Mouse (Mus musculus) skeletal muscle tissue, adult 2 months (tissue): ENCODE results near the gene Gsap.
"Not testable (repeated sequence)": the region's sequence is repeated elsewhere in the genome, so short reads cannot be mapped to it uniquely, and the experiment has no call there.

ENCODE experiments used
- DNase-seq: peaks from one replicate; pipeline ENCODE4 v3.0.0-alpha.2; 2012; ENCODE audit warnings: low read depth, low spot score

The Gsap gene

GRCm38 (mm10) chr5:21185764-21186685 lies at the start of gene Gsap:
Gene Gsap (plus strand): TSS chr5:21186255.
- peak; percentile 45 for DNase-seq

GRCm38 (mm10) chr5:21136575-21136974 lies 49.5 kb upstream of the Gsap start:
- DNase-seq: no peak

DNA sequence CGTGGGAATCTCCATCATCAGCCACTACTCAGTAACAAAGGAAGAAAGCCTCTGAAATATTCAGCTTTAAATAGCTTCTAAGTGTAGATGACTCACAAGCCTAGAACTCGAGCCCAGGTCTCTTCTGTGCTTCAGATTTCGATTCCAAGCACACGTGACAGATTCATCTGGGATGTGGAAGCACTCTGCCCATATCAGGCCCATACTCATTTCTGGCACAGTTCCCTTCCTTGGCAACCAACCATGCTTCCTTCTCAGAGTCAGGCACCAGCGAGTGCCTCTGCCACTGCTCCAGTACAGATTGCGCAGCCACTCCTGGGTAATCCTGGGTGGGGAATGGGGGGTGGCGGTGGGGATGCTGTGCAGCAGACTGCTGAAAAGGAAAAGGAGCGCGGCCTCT lies 46.5 kb upstream of the Gsap start:
- DNase-seq: peak; percentile 56

- DNase-seq: not testable (repeated sequence)
Measured at GRCm38 (mm10) chr5:21141133-21141551, 44.9 kb upstream of the Gsap start.

- DNase-seq: no peak
Measured at GRCm38 (mm10) chr5:21141626-21142025, 44.4 kb upstream of the Gsap start.

DNA sequence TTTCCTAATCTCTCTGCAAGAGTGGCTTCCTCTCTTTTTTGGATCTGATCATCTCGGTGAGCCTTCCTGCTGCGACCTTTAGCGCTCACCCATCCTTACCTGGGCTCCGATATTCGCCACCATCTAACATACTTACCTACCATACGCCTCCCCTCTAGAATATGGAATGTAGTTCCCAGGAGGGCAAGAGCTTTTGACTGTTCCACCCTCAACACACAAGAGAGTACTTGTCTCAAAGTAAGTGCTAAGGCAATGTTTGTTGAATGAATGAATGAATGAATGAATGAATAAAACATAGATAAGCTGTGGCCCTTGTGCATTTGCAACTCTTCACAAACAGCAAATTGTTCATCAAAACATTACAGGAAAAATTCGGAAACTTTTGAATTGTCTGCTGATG lies 43.0 kb upstream of the Gsap start:
- DNase-seq: no peak

DNA sequence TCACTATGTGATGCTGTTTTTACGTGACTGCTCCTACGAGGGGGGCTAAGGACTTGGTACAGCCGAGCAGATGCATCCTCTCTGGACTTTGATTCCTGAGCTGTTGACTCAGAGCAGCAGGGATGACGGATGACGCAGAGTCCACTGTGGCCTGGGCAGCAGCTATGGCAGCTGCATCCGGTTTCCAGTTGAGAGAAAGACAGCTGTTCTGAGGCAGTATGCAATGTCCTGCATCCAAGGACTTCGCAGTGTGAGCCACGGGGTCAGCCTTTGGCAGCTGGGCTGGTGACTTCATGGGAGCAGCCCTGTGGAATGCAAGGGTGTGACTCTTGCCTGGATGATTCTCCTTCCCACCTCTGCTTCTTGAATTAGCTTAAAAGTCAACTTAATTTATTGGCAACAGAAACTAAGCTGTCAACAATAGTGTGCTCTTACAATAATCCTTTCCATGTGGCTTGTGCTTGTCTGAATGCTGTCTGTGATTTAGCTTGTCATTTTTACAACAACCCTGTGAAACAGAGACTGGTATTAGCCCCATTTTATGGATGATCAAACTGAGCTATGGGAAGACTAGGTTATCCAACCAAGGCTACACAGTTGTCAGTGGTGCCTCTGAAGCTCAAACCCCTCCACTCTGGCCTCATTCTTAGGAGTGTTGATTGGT lies 41.4 kb upstream of the Gsap start:
- DNase-seq: peak; percentile 88

DNA sequence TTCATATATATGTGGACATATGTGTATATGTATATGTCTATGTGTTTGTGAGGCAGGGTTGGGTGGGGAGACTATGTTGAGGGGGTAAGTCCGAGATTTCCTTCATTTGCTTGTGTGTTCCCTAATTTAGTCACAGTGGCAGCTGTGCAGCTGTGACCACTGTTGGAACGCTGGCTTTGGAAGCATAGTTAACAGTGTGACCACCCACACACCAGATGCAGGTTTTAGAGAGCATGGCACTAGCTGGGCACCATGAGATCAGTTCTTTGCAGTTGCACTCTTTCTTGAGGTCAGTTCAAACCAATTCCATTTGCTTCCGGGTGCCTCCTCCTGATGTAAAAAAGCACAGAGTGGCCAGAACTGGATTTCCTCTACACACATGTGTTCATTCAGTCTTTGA lies 37.7 kb upstream of the Gsap start:
- no peak for DNase-seq

DNA sequence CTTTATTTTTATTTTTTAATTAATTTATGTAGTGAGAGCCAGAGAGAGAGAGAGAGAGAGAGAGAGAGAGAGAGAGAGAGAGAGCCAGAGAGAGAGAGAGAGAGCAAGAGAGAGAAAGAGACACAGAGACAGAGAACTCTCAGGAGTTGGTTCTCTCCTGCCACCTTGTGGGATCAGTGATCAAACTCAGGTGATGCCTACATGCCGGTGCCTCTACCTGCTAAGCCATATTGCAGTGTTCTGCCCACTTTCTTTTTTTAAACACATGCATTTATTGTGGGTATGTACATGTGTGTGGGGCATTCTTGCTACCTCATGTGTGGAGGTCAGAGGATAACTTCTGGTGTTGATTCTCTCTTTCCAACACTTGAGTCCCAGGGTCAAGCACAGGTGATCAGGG lies 32.4 kb upstream of the Gsap start:
- no peak for DNase-seq

DNA sequence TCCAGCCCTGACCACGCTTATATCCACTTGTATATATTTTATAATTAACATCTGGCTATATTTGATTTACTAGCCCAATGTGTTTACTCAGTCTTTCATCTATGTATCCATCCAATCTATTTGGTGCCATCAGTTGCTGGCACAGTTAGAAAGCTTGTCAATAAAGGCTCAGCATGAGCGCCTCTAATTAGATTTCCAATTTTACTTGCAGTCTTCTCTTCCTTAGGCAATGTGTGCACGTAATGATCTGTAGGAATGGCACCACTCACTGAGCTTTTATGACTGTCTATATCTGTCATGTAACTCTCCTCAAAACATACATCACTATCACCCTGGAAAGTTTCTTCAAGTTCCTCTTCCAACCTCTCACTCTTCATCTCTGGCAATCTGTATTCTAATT lies 29.3 kb upstream of the Gsap start:
- no peak for DNase-seq

DNA sequence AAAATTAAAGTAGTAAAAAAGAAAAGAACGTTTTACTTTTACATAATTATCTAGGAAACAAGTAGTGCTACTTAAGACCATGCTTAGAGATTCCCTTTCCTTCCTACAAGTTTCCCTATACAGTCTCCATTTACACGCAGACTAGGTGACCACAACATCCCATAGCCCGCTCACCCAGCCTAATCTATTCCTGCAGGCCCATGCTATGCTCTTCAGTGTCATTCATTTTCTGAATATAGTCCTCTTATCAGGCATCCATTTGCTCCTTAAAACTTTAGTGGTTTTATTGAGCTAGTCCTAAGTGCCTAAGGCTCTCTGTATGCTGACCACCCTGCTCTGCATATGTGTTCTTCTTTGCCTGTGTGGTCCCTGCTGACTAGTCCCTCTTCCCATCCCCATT lies 26.5 kb upstream of the Gsap start:
- DNase-seq: no peak

GRCm38 (mm10) chr5:21160781-21161180 lies 25.3 kb upstream of the Gsap start:
- DNase-seq: no peak

- DNase-seq: no peak
Measured at GRCm38 (mm10) chr5:21163421-21163820, 22.6 kb upstream of the Gsap start.

- no peak for DNase-seq
Measured at GRCm38 (mm10) chr5:21168689-21169345, 17.2 kb upstream of the Gsap start.

DNA sequence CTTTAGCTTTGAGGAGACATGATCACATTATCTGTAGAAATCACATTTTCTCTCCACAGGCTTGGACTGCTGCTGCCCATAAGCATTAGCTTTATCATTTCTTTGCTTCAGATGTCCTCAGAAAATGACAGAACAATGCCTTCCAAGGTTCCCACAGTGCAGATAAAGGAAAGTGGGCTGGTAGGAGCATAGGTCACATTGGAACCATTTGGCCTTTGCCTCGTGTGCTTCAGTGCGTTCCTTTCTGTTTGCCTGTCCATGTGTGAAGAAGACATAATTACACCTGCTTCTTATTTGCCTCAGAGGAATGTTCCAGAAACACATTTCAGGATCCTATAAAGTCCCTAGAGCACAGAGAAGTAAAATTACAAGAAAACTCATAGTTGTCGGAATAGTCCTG lies 16.7 kb upstream of the Gsap start:
- DNase-seq: no peak

DNA sequence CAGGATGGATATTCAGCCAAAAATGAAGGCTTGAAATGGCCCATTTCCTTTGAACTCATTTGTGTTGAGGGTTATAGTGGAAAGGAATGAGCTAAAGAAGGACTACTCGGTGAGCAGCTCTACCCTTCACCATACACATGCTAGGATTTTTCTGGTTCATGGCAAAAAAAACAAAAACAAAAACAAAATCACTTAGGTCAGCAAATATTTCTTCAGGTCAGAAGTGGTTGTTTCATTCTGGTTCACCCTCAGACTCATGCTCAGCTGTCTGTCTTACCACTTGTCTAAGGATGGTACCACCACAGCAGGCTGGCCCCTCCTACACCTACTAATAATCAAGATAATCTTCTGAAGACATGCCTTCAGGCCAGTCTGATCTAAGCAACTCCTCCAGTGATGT lies 16.2 kb upstream of the Gsap start:
- no peak for DNase-seq

- DNase-seq: no peak
Measured at GRCm38 (mm10) chr5:21170440-21170839, 15.6 kb upstream of the Gsap start.

- DNase-seq: no peak
Measured at GRCm38 (mm10) chr5:21170898-21171297, 15.2 kb upstream of the Gsap start.

DNA sequence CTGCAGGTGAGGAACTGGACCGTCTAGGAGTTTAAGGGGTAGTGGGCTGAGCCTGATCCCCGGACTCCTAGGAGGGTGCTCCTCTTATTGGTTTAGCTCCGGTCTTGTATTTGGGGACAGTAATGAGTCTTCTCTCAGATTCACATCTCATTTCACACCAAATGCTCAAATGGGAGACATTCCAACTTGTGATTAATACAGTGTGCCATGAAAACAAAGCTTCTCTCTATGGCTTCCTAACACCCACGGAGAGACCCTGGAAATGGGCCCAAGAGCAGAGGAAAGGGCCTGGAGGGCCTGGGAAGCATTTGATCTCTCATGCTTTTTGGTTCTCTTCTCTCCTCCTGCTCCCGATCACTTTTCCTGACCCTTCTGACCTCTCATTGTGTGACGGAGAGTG lies 14.7 kb upstream of the Gsap start:
- no peak for DNase-seq

GRCm38 (mm10) chr5:21172316-21172715 lies 13.7 kb upstream of the Gsap start:
- DNase-seq: no peak

GRCm38 (mm10) chr5:21175132-21176112 lies 10.6 kb upstream of the Gsap start:
- DNase-seq: no peak
